Mouse (Mus musculus) liver, postnatal 0 days (tissue): ENCODE results near the gene Pdgfa.
A peak's percentile ranks its signal among the peaks of the same experiment; 100 is the strongest.

ENCODE experiments used
- CTCF ChIP-seq: sonication (generic); IDR thresholded peaks from 2 replicates; pipeline ENCODE4 v1.5.1; 2016; ENCODE audit warnings: antibody characterized with exemption, low read depth
- EP300 ChIP-seq: IDR thresholded peaks from 2 replicates; pipeline ENCODE4 v1.6.1; 2016; ENCODE audit warnings: antibody characterized with exemption, low read depth, mild to moderate bottlenecking

GRCm38 (mm10) chr5:138995721-138996311, 1.4 kb downstream of the Pdgfa start:
- peak; percentile 6; the same call in 1 of the 2 replicates for TF ChIP-seq CTCF
- no peak for TF ChIP-seq EP300
